Mouse (Mus musculus): Measurements from ENCODE around the gene Slc34a1. TPM values are rescaled to one million over a fixed set of nuclear protein-coding genes. Genes with fewer than 3 reads are reported as not detected.

Slc34a1 gene
- polyA plus RNA-seq, 1 experiment from 2014 or later = 0.06 TPM

- no peak for ATAC-seq (ENCODE audit: low FRiP score, low read depth)
- WGBS = 83% methylated on average over 6 of the region's 6 CpGs
- H3K9ac ChIP-seq = peak overlapping the region; percentile 96
Observed at GRCm38 (mm10) chr13:55446483-55447105, 48.6 kb downstream of the Slc34a1 start.

GRCm38 (mm10) chr13:55447543-55447943, 49.6 kb downstream of the Slc34a1 start:
- Histone ChIP-seq H3K27me3 (no peaks in the 10 kb centered on the region), H3K9ac (peak overlapping the region; percentile 53; the same call in 1 of the 2 replicates), H3K4me1 (peaks cover 32% of the 10 kb centered on the region), H3K36me3 (peaks cover 35% of the 10 kb centered on the region), H3K27ac (no peak overlapping the region), H3K4me3 (no peak overlapping the region), H3K4me2 (replicated peaks) (peak overlapping the region; percentile 86; the same call in 1 of the 2 replicates), H3K9me3 (no peaks in the 10 kb centered on the region)
- no peak for ATAC-seq (ENCODE audit: low FRiP score, low read depth)
- 59% methylated on average over 3 of the region's 3 CpGs for WGBS

More at GRCm38 (mm10) chr13:55446483-55447105, 48.6 kb downstream of the Slc34a1 start:
- no peak overlapping the region for H3K27ac ChIP-seq
- H3K4me3 ChIP-seq = peak overlapping the region; percentile 86
- H3K4me1 ChIP-seq = peaks cover 32% of the 10 kb centered on the region
- no peaks in the 10 kb centered on the region for H3K27me3 ChIP-seq
- no peaks in the 10 kb centered on the region for H3K9me3 ChIP-seq
- H3K4me2 ChIP-seq (replicated peaks) = peak overlapping the region; percentile 86
- H3K36me3 ChIP-seq = peaks cover 26% of the 10 kb centered on the region

GRCm38 (mm10) chr13:55448131-55448530, 50.1 kb downstream of the Slc34a1 start:
- H3K36me3 ChIP-seq = peaks cover 41% of the 10 kb centered on the region
- peaks cover 32% of the 10 kb centered on the region for H3K4me1 ChIP-seq
- H3K9me3 ChIP-seq = no peaks in the 10 kb centered on the region
- H3K9ac ChIP-seq = no peak overlapping the region
- H3K27ac ChIP-seq = no peak overlapping the region
- no peaks in the 10 kb centered on the region for H3K27me3 ChIP-seq
- WGBS = 93% methylated on average over 5 of the region's 5 CpGs
- no peak for ATAC-seq (ENCODE audit: low FRiP score, low read depth)
- no peak overlapping the region for H3K4me3 ChIP-seq
- H3K4me2 ChIP-seq (replicated peaks) = no peak overlapping the region

- Histone ChIP-seq H3K27me3 (no peaks in the 10 kb centered on the region), H3K4me3 (no peak overlapping the region), H3K4me2 (replicated peaks) (no peak overlapping the region), H3K4me1 (peaks cover 25% of the 10 kb centered on the region), H3K9ac (no peak overlapping the region), H3K36me3 (peaks cover 52% of the 10 kb centered on the region), H3K27ac (no peak overlapping the region), H3K9me3 (no peaks in the 10 kb centered on the region)
- 88% methylated on average over 9 of the region's 9 CpGs for WGBS
- no peak for ATAC-seq (ENCODE audit: low FRiP score, low read depth)
Observed at GRCm38 (mm10) chr13:55449205-55449604, 51.2 kb downstream of the Slc34a1 start.

GRCm38 (mm10) chr13:55449679-55450441, 51.9 kb downstream of the Slc34a1 start:
- Histone ChIP-seq H3K27ac (no peak overlapping the region), H3K4me1 (peaks cover 25% of the 10 kb centered on the region), H3K27me3 (no peaks in the 10 kb centered on the region), H3K9ac (no peak overlapping the region), H3K36me3 (peaks cover 58% of the 10 kb centered on the region), H3K4me3 (no peak overlapping the region), H3K9me3 (no peaks in the 10 kb centered on the region), H3K4me2 (replicated peaks) (no peak overlapping the region)
- no peak for ATAC-seq (ENCODE audit: low FRiP score, low read depth)
- WGBS = 90% methylated on average over 17 of the region's 17 CpGs

- 94% methylated on average over 11 of the region's 11 CpGs for WGBS
- Histone ChIP-seq H3K9ac (no peak overlapping the region), H3K27ac (no peak overlapping the region), H3K36me3 (peaks cover 65% of the 10 kb centered on the region), H3K9me3 (no peaks in the 10 kb centered on the region), H3K4me3 (no peak overlapping the region), H3K4me1 (peaks cover 25% of the 10 kb centered on the region), H3K4me2 (replicated peaks) (no peak overlapping the region), H3K27me3 (no peaks in the 10 kb centered on the region)
- ATAC-seq (ENCODE audit: low FRiP score, low read depth) = no peak
Observed at GRCm38 (mm10) chr13:55450511-55450980, 52.6 kb downstream of the Slc34a1 start.

- no peaks in the 10 kb centered on the region for H3K9me3 ChIP-seq
- no peaks in the 10 kb centered on the region for H3K27me3 ChIP-seq
- H3K9ac ChIP-seq = no peak overlapping the region
- no peak for ATAC-seq (ENCODE audit: low FRiP score, low read depth)
- H3K36me3 ChIP-seq = peaks cover 73% of the 10 kb centered on the region
- 92% methylated on average over 10 of the region's 10 CpGs for WGBS
- H3K4me1 ChIP-seq = peaks cover 20% of the 10 kb centered on the region
- no peak overlapping the region for H3K4me3 ChIP-seq
- H3K27ac ChIP-seq = no peak overlapping the region
- no peak overlapping the region for H3K4me2 ChIP-seq (replicated peaks)
Observed at GRCm38 (mm10) chr13:55451296-55451695, 53.3 kb downstream of the Slc34a1 start.

- Histone ChIP-seq H3K4me1 (peaks cover 13% of the 10 kb centered on the region), H3K27me3 (no peaks in the 10 kb centered on the region), H3K4me2 (replicated peaks) (no peak overlapping the region), H3K36me3 (peaks cover 78% of the 10 kb centered on the region), H3K9me3 (no peaks in the 10 kb centered on the region), H3K9ac (no peak overlapping the region), H3K27ac (no peak overlapping the region), H3K4me3 (no peak overlapping the region)
- WGBS = 95% methylated on average over 16 of the region's 16 CpGs
- ATAC-seq (ENCODE audit: low FRiP score, low read depth) = no peak
Observed at GRCm38 (mm10) chr13:55451785-55452549, 54.0 kb downstream of the Slc34a1 start.

- Histone ChIP-seq H3K27ac (no peak overlapping the region), H3K36me3 (peaks cover 42% of the 10 kb centered on the region), H3K4me2 (replicated peaks) (no peak overlapping the region), H3K27me3 (no peaks in the 10 kb centered on the region), H3K9ac (no peak overlapping the region), H3K4me3 (no peak overlapping the region), H3K9me3 (no peaks in the 10 kb centered on the region), H3K4me1 (peaks cover 29% of the 10 kb centered on the region)
- 43% methylated on average over 2 of the region's 2 CpGs for WGBS
- ATAC-seq (ENCODE audit: low FRiP score, low read depth) = no peak
Observed at GRCm38 (mm10) chr13:55462965-55463364, 65.0 kb downstream of the Slc34a1 start.

GRCm38 (mm10) chr13:55463399-55464026, 65.5 kb downstream of the Slc34a1 start:
- Histone ChIP-seq H3K9ac (peak overlapping the region; percentile 84), H3K27me3 (no peaks in the 10 kb centered on the region), H3K4me3 (peak overlapping the region; percentile 78), H3K36me3 (peaks cover 37% of the 10 kb centered on the region), H3K4me2 (replicated peaks) (peak overlapping the region; percentile 91), H3K4me1 (peaks cover 30% of the 10 kb centered on the region), H3K27ac (peak overlapping the region; percentile 48; the same call in 1 of the 2 replicates), H3K9me3 (no peaks in the 10 kb centered on the region)
- WGBS = 7% methylated on average over 14 of the region's 14 CpGs
- 0 out of 2 replicates have a peak, but pooled peaks have one; percentile 2 for ATAC-seq (ENCODE audit: low FRiP score, low read depth)

GRCm38 (mm10) chr13:55464027-55464884, 66.3 kb downstream of the Slc34a1 start, which contains the start of gene Prr7:
Gene Prr7 (plus strand): TSS chr13:55464267.
- WGBS = under 1% methylated on average over 81 of the region's 84 CpGs
- ATAC-seq (ENCODE audit: low FRiP score, low read depth) = peak; percentile 65

More at GRCm38 (mm10) chr13:55464027-55464884, 66.3 kb downstream of the Slc34a1 start, which contains the start of gene Prr7:
- H3K9ac ChIP-seq = peak within 1 kb of the TSS; percentile 84
- H3K4me2 ChIP-seq (replicated peaks) = peak within 1 kb of the TSS; percentile 91
- H3K9me3 ChIP-seq = no peaks in the 10 kb centered on the region
- H3K4me1 ChIP-seq = peaks cover 30% of the 10 kb centered on the region
- H3K36me3 ChIP-seq = peaks cover 29% of the 10 kb centered on the region
- H3K4me3 ChIP-seq = peak within 1 kb of the TSS; percentile 78
- peak within 1 kb of the TSS; percentile 81 for H3K27ac ChIP-seq
- no peaks in the 10 kb centered on the region for H3K27me3 ChIP-seq
